Mouse (Mus musculus): ENCODE measurements at regions not wholly inside any gene's neighbourhood (a gene's known extent, or its start where the extent isn't known, plus 50 kb on each side); places are given as distances from the start of the nearest gene placed in this dataset.

- no peak for DNase-seq (ENCODE audit: low spot score)
Observed at GRCm38 (mm10) chr6:94957172-94957668, 159.8 kb upstream of the Kbtbd8 start.

- no peak for DNase-seq (ENCODE audit: low spot score)
Observed at GRCm38 (mm10) chr6:94954580-94954979, 162.5 kb upstream of the Kbtbd8 start.

- DNase-seq (ENCODE audit: low spot score) = no peak
Observed at GRCm38 (mm10) chr6:94953658-94954057, 163.4 kb upstream of the Kbtbd8 start.

- DNase-seq (ENCODE audit: low spot score) = no peak
Observed at GRCm38 (mm10) chr6:94951971-94952768, 164.9 kb upstream of the Kbtbd8 start.

GRCm38 (mm10) chr6:94950944-94951343 is 166.1 kb upstream of the Kbtbd8 start:
- DNase-seq (ENCODE audit: low spot score) = no peak

- no peak for DNase-seq (ENCODE audit: low spot score)
Observed at GRCm38 (mm10) chr6:94950319-94950718, 166.7 kb upstream of the Kbtbd8 start.

GRCm38 (mm10) chr6:94946352-94946900 is 170.6 kb upstream of the Kbtbd8 start:
- no peak for DNase-seq (ENCODE audit: low spot score)

GRCm38 (mm10) chr6:94945715-94946114 is 171.3 kb upstream of the Kbtbd8 start:
- no peak for DNase-seq (ENCODE audit: low spot score)

- no peak for DNase-seq (ENCODE audit: low spot score)
Observed at GRCm38 (mm10) chr6:94944196-94944595, 172.8 kb upstream of the Kbtbd8 start.

GRCm38 (mm10) chr6:94938949-94939348 is 178.1 kb upstream of the Kbtbd8 start:
- no peak for DNase-seq (ENCODE audit: low spot score)

- no peak for DNase-seq (ENCODE audit: low spot score)
Observed at GRCm38 (mm10) chr6:94936206-94936605, 180.8 kb upstream of the Kbtbd8 start.

GRCm38 (mm10) chr6:94935706-94936105 is 181.3 kb upstream of the Kbtbd8 start:
- DNase-seq (ENCODE audit: low spot score) = no peak

GRCm38 (mm10) chr6:94927811-94928210 is 189.2 kb upstream of the Kbtbd8 start:
- DNase-seq (ENCODE audit: low spot score) = no peak

- no peak for DNase-seq (ENCODE audit: low spot score)
Observed at GRCm38 (mm10) chr6:94926652-94927211, 190.3 kb upstream of the Kbtbd8 start.

GRCm38 (mm10) chr6:94925408-94925807 is 191.6 kb upstream of the Kbtbd8 start:
- no peak for DNase-seq (ENCODE audit: low spot score)

GRCm38 (mm10) chr6:94924338-94925039 is 192.6 kb upstream of the Kbtbd8 start:
- no peak for DNase-seq (ENCODE audit: low spot score)

GRCm38 (mm10) chr6:94921741-94922140 is 195.3 kb upstream of the Kbtbd8 start:
- no peak for DNase-seq (ENCODE audit: low spot score)

- no peak for DNase-seq (ENCODE audit: low spot score)
Observed at GRCm38 (mm10) chr6:94920770-94921169, 196.3 kb upstream of the Kbtbd8 start.

GRCm38 (mm10) chr6:94919194-94919743 is 197.8 kb upstream of the Kbtbd8 start:
- DNase-seq (ENCODE audit: low spot score) = no peak

GRCm38 (mm10) chr6:94915842-94916620 is 201.0 kb upstream of the Kbtbd8 start:
- no peak for DNase-seq (ENCODE audit: low spot score)

- no peak for DNase-seq (ENCODE audit: low spot score)
Observed at GRCm38 (mm10) chr6:94911836-94912235, 205.2 kb upstream of the Kbtbd8 start.

- no peak for DNase-seq (ENCODE audit: low spot score)
Observed at GRCm38 (mm10) chr6:94911374-94911773, 205.7 kb upstream of the Kbtbd8 start.

Data from T-cell, adult 2 months (primary cell).